Mouse (Mus musculus): Measurements from ENCODE around the gene Oxsr1. TPM values are rescaled to one million over a fixed set of nuclear protein-coding genes. Genes with fewer than 3 reads are reported as not detected.
"Not testable (repeated sequence)": the region's sequence is repeated elsewhere in the genome, so short reads cannot be mapped to it uniquely, and the experiment has no call there.

Gene Oxsr1
- total RNA-seq (2014; rRNA removed) (39.6 and 41.0 TPM in 2 replicates), polyA plus RNA-seq (2015; fragmentation: Nextera tagmentation; extraction: Ambion mirVana) (9.6 and 10.9 TPM in 2 replicates)

- H3K9me3 ChIP-seq (ENCODE audit: low read length), result no peaks in the 10 kb centered on the region
- H3K4me2 ChIP-seq (ENCODE audit: low read depth, low read length), result peak within 1 kb of the TSS; percentile 94
- ATAC-seq (peak; percentile 98), DNase-seq (ENCODE audit: low spot score) (peak; percentile 99)
- WGBS, result 1% methylated on average over 74 of the region's 76 CpGs
- H3K4me3 ChIP-seq (ENCODE audit: low read length), result peak within 1 kb of the TSS; percentile 92
- H3K36me3 ChIP-seq (ENCODE audit: insufficient read depth, low read length), result no peaks in the 10 kb centered on the region
- peak within 1 kb of the TSS; percentile 96 for H3K27ac ChIP-seq
- H3K4me1 ChIP-seq (ENCODE audit: insufficient read depth, low read length), result peaks cover 7% of the 10 kb centered on the region; the same call in 1 of the 2 replicates
- TF ChIP-seq CTCF (IDR thresholded peaks at IDR 0.05; ENCODE audit: low read depth), result peak; percentile 72
- H3K9ac ChIP-seq (replicated peaks; ENCODE audit: low read length), result peak within 1 kb of the TSS; percentile 83
- H3K27me3 ChIP-seq (ENCODE audit: insufficient read depth, low read length), result no peaks in the 10 kb centered on the region
These were observed at the start of gene Oxsr1 for GRCm38 (mm10) chr9:119322289-119323259. Gene Oxsr1, minus strand, starts transcription at chr9:119322427.

DNA sequence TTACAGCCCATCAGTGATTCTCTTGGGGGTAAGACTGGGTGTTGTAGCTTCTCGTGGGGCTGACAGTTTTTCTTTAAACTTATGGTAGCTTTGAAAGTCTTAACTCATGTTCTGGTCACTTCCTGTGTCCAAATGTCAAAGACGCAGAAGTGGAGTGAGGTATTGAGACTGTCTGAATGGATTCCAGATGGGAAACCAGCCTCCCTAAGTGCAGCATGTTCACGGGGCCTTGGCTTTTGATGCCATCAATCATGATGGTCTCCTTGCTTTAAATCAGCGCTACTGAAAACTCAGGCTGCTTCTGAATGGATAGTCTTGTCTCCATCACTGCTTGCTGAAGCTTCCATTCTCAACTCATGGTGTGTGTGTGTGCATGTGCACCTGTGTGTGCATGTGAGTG, 49.0 kb upstream of the Oxsr1 start:
- Histone ChIP-seq H3K9ac (replicated peaks; ENCODE audit: low read length) (no peak overlapping the region), H3K27ac (no peak overlapping the region), H3K4me1 (ENCODE audit: insufficient read depth, low read length) (no peaks in the 10 kb centered on the region), H3K27me3 (ENCODE audit: insufficient read depth, low read length) (no peaks in the 10 kb centered on the region), H3K9me3 (ENCODE audit: low read length) (no peaks in the 10 kb centered on the region), H3K4me3 (ENCODE audit: low read length) (no peak overlapping the region), H3K36me3 (ENCODE audit: insufficient read depth, low read length) (no peaks in the 10 kb centered on the region), H3K4me2 (ENCODE audit: low read depth, low read length) (no peak overlapping the region)
- ATAC-seq (no peak), DNase-seq (ENCODE audit: low spot score) (no peak)
- WGBS, result 76% methylated on average over 4 of the region's 4 CpGs
- no peak for TF ChIP-seq CTCF (IDR thresholded peaks at IDR 0.05; ENCODE audit: low read depth)

- H3K9ac ChIP-seq (replicated peaks; ENCODE audit: low read length); H3K4me2 ChIP-seq (ENCODE audit: low read depth, low read length); H3K27me3 ChIP-seq (ENCODE audit: insufficient read depth, low read length); ATAC-seq; DNase-seq (ENCODE audit: low spot score); H3K27ac ChIP-seq; H3K4me1 ChIP-seq (ENCODE audit: insufficient read depth, low read length); H3K4me3 ChIP-seq (ENCODE audit: low read length); H3K36me3 ChIP-seq (ENCODE audit: insufficient read depth, low read length); H3K9me3 ChIP-seq (ENCODE audit: low read length): not testable (repeated sequence)
- TF ChIP-seq CTCF (IDR thresholded peaks at IDR 0.05; ENCODE audit: low read depth), result 0 out of 2 replicates have a peak, but pooled peaks have one; percentile 9
- WGBS, result 91% methylated on average over 4 of the region's 4 CpGs
These were observed 48.5 kb upstream of the Oxsr1 start for GRCm38 (mm10) chr9:119370770-119371169.

- no peak for DNase-seq (ENCODE audit: low spot score)
- H3K9ac ChIP-seq (replicated peaks; ENCODE audit: low read length), result no peak overlapping the region
- H3K4me1 ChIP-seq (ENCODE audit: insufficient read depth, low read length), result no peaks in the 10 kb centered on the region
- H3K4me2 ChIP-seq (ENCODE audit: low read depth, low read length), result no peak overlapping the region
- H3K4me3 ChIP-seq (ENCODE audit: low read length), result no peak overlapping the region
- H3K27ac ChIP-seq, result no peak overlapping the region
- WGBS, result 90% methylated on average over 3 of the region's 3 CpGs
- no peak for TF ChIP-seq CTCF (IDR thresholded peaks at IDR 0.05; ENCODE audit: low read depth)
- H3K9me3 ChIP-seq (ENCODE audit: low read length), result no peaks in the 10 kb centered on the region
- ATAC-seq, result no peak
- H3K36me3 ChIP-seq (ENCODE audit: insufficient read depth, low read length), result no peaks in the 10 kb centered on the region
- no peaks in the 10 kb centered on the region for H3K27me3 ChIP-seq (ENCODE audit: insufficient read depth, low read length)
These were observed 46.1 kb upstream of the Oxsr1 start for GRCm38 (mm10) chr9:119368367-119368766.

DNA sequence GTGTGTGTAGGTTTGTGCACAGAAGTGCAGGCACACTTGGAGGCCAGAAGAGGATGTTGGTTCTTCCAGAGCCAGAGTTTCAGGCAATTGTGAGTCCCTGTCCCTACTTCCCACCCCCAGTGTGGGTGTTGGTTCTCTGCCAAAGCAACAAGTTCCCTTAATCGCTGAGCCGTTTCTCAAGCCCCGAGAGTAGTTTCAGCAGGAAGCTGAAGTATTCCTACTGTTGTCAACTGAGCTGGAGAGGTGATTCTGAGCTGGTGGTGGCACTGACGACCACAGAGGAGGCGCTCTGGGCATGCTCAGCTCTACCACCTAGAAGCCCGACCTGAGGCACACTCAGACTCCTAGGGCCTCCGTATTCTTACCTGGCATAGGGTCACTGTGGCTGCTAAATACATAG, 43.1 kb upstream of the Oxsr1 start, which contains the start of gene Slc22a14:
Gene Slc22a14 (minus strand): TSS at position 270 of the 400 bp plus-strand sequence.
- H3K9ac ChIP-seq (replicated peaks; ENCODE audit: low read length), result no peak within 1 kb of the TSS
- no peak within 1 kb of the TSS for H3K4me2 ChIP-seq (ENCODE audit: low read depth, low read length)
- DNase-seq (ENCODE audit: low spot score) (no peak), ATAC-seq (no peak)
- TF ChIP-seq CTCF (IDR thresholded peaks at IDR 0.05; ENCODE audit: low read depth), result no peak
- no peaks in the 10 kb centered on the region for H3K9me3 ChIP-seq (ENCODE audit: low read length)
- WGBS, result 62% methylated on average over 7 of the region's 7 CpGs
- H3K36me3 ChIP-seq (ENCODE audit: insufficient read depth, low read length), result no peaks in the 10 kb centered on the region
- H3K27me3 ChIP-seq (ENCODE audit: insufficient read depth, low read length), result no peaks in the 10 kb centered on the region
- no peak within 1 kb of the TSS for H3K27ac ChIP-seq
- H3K4me3 ChIP-seq (ENCODE audit: low read length), result no peak within 1 kb of the TSS
- H3K4me1 ChIP-seq (ENCODE audit: insufficient read depth, low read length), result no peaks in the 10 kb centered on the region

DNA sequence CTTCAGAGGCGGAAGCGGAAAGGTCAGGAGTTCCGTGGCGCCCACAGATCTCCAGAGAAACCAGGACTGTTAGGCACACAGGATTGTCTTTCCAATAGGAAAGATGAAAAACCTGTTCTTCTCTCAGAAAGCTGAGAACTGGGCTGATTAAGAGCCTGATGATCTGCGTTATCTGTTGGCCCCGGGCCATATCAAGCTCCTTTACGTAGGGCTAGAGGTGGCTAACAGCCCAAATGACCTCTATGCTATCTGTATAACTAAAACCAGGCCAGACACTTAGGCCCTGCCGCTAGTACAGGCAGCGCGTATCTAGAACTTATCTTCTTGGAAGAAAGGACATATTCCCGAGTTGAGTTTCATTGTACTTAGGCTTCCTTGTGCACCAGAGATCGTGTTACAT, 41.0 kb upstream of the Oxsr1 start:
- 94% methylated on average over 12 of the region's 12 CpGs for WGBS
- no peak for DNase-seq (ENCODE audit: low spot score)
- no peaks in the 10 kb centered on the region for H3K36me3 ChIP-seq (ENCODE audit: insufficient read depth, low read length)

More for the DNA sequence above, 41.0 kb upstream of the Oxsr1 start:
- Histone ChIP-seq H3K27me3 (ENCODE audit: insufficient read depth, low read length) (no peaks in the 10 kb centered on the region), H3K9me3 (ENCODE audit: low read length) (no peaks in the 10 kb centered on the region), H3K4me2 (ENCODE audit: low read depth, low read length) (no peak overlapping the region), H3K27ac (no peak overlapping the region), H3K4me3 (ENCODE audit: low read length) (no peak overlapping the region), H3K9ac (replicated peaks; ENCODE audit: low read length) (no peak overlapping the region), H3K4me1 (ENCODE audit: insufficient read depth, low read length) (no peaks in the 10 kb centered on the region)
- no peak for ATAC-seq
- no peak for TF ChIP-seq CTCF (IDR thresholded peaks at IDR 0.05; ENCODE audit: low read depth)

All from hindbrain, postnatal 0 days (tissue).